Mouse (Mus musculus): ENCODE results near the gene Mob2. TPM values are rescaled to one million over a fixed set of nuclear protein-coding genes. Genes with fewer than 3 reads are reported as not detected.

The Mob2 gene
- polyA plus RNA-seq, 1 experiment from 2014 or later, result 66.1 TPM

- 36% methylated on average over 2 of the region's 2 CpGs for WGBS (ENCODE audit: insufficient replicate concordance)
- ATAC-seq (ENCODE audit: insufficient read depth), result no peak
- Histone ChIP-seq H3K9ac (no peak overlapping the region), H3K27me3 (peaks cover 4% of the 10 kb centered on the region; the same call in 1 of the 2 replicates), H3K27ac (replicated peaks) (no peak overlapping the region), H3K4me3 (replicated peaks) (no peak overlapping the region), H3K36me3 (replicated peaks) (no peaks in the 10 kb centered on the region), H3K9me3 (replicated peaks) (no peaks in the 10 kb centered on the region), H3K4me1 (replicated peaks) (no peaks in the 10 kb centered on the region), H3K4me2 (no peak overlapping the region)
These were observed 94.6 kb downstream of the Mob2 start for GRCm38 (mm10) chr7:141966281-141966680.

- Histone ChIP-seq H3K4me3 (replicated peaks) (no peak overlapping the region), H3K9me3 (replicated peaks) (no peaks in the 10 kb centered on the region), H3K36me3 (replicated peaks) (no peaks in the 10 kb centered on the region), H3K4me2 (no peak overlapping the region), H3K27me3 (peaks cover 4% of the 10 kb centered on the region), H3K9ac (no peak overlapping the region), H3K4me1 (replicated peaks) (no peaks in the 10 kb centered on the region), H3K27ac (replicated peaks) (no peak overlapping the region)
- no peak for ATAC-seq (ENCODE audit: insufficient read depth)
- WGBS (ENCODE audit: insufficient replicate concordance), result 94% methylated on average over 3 of the region's 3 CpGs
These were observed 98.3 kb downstream of the Mob2 start for GRCm38 (mm10) chr7:141962521-141962920.

GRCm38 (mm10) chr7:141961491-141961890 lies 99.4 kb downstream of the Mob2 start:
- Histone ChIP-seq H3K36me3 (replicated peaks) (no peaks in the 10 kb centered on the region), H3K4me3 (replicated peaks) (no peak overlapping the region), H3K4me1 (replicated peaks) (no peaks in the 10 kb centered on the region), H3K27me3 (peaks cover 4% of the 10 kb centered on the region), H3K9me3 (replicated peaks) (no peaks in the 10 kb centered on the region), H3K9ac (no peak overlapping the region), H3K4me2 (no peak overlapping the region), H3K27ac (replicated peaks) (no peak overlapping the region)
- 63% methylated on average over 3 of the region's 3 CpGs for WGBS (ENCODE audit: insufficient replicate concordance)
- no peak for ATAC-seq (ENCODE audit: insufficient read depth)

GRCm38 (mm10) chr7:141960926-141961325 lies 99.9 kb downstream of the Mob2 start:
- H3K4me2 ChIP-seq, result no peak overlapping the region
- WGBS (ENCODE audit: insufficient replicate concordance), result 53% methylated on average over 2 of the region's 2 CpGs
- no peak overlapping the region for H3K9ac ChIP-seq
- no peaks in the 10 kb centered on the region for H3K9me3 ChIP-seq (replicated peaks)
- peaks cover 4% of the 10 kb centered on the region for H3K27me3 ChIP-seq
- H3K4me3 ChIP-seq (replicated peaks), result no peak overlapping the region
- ATAC-seq (ENCODE audit: insufficient read depth), result no peak
- no peaks in the 10 kb centered on the region for H3K36me3 ChIP-seq (replicated peaks)
- H3K4me1 ChIP-seq (replicated peaks), result no peaks in the 10 kb centered on the region
- no peak overlapping the region for H3K27ac ChIP-seq (replicated peaks)

GRCm38 (mm10) chr7:141959133-141959532 lies 101.7 kb downstream of the Mob2 start:
- no peak for ATAC-seq (ENCODE audit: insufficient read depth)
- Histone ChIP-seq H3K9ac (no peak overlapping the region), H3K4me3 (replicated peaks) (no peak overlapping the region), H3K4me1 (replicated peaks) (no peaks in the 10 kb centered on the region), H3K9me3 (replicated peaks) (no peaks in the 10 kb centered on the region), H3K27ac (replicated peaks) (no peak overlapping the region), H3K36me3 (replicated peaks) (no peaks in the 10 kb centered on the region), H3K27me3 (peaks cover 21% of the 10 kb centered on the region), H3K4me2 (no peak overlapping the region)
- 68% methylated on average over 1 of the region's 1 CpGs for WGBS (ENCODE audit: insufficient replicate concordance)

Small RNA genes within 50 kb of the gene (microRNA-seq; reads per million reads assigned to microRNA genes)
- gene Mir3104, result not detected

Other genes with a start within 250 kb of the Mob2 start
- gene Muc5b, start 222.0 kb downstream of the Mob2 start, polyA plus RNA-seq (2015; fragmentation: Nextera tagmentation; extraction: Ambion mirVana), result 0.01 TPM in 2 replicates
- 23.1 and 25.6 TPM in 2 replicates for gene Tollip, start 142.6 kb downstream of the Mob2 start, polyA plus RNA-seq (2015; fragmentation: Nextera tagmentation; extraction: Ambion mirVana)
- 0.17 and 0.22 TPM in 2 replicates for gene Brsk2, start 111.3 kb downstream of the Mob2 start, polyA plus RNA-seq (2015; fragmentation: Nextera tagmentation; extraction: Ambion mirVana)
- gene Dusp8, start 34.8 kb upstream of the Mob2 start, polyA plus RNA-seq (2015; fragmentation: Nextera tagmentation; extraction: Ambion mirVana), result 4.3 and 4.4 TPM in 2 replicates
- gene Gm45618, start 59.7 kb upstream of the Mob2 start, polyA plus RNA-seq (2015; fragmentation: Nextera tagmentation; extraction: Ambion mirVana), result not detected in 2 replicates
- gene Gm39115, start 75.0 kb upstream of the Mob2 start, polyA plus RNA-seq (2015; fragmentation: Nextera tagmentation; extraction: Ambion mirVana), result not detected in 2 replicates
- gene Gm45337, start 83.5 kb upstream of the Mob2 start, polyA plus RNA-seq (2015; fragmentation: Nextera tagmentation; extraction: Ambion mirVana), result not detected in 2 replicates
- gene Gm29735, start 96.0 kb upstream of the Mob2 start, polyA plus RNA-seq (2015; fragmentation: Nextera tagmentation; extraction: Ambion mirVana), result not detected in 2 replicates
- not detected in 2 replicates for gene Gm4553, start 104.7 kb upstream of the Mob2 start, polyA plus RNA-seq (2015; fragmentation: Nextera tagmentation; extraction: Ambion mirVana)
- not detected in 2 replicates for gene Krtap5-2, start 114.9 kb upstream of the Mob2 start, polyA plus RNA-seq (2015; fragmentation: Nextera tagmentation; extraction: Ambion mirVana)
- gene Gm10153, start 129.3 kb upstream of the Mob2 start, polyA plus RNA-seq (2015; fragmentation: Nextera tagmentation; extraction: Ambion mirVana), result not detected in 2 replicates
- not detected in 2 replicates for gene Krtap5-3, start 140.3 kb upstream of the Mob2 start, polyA plus RNA-seq (2015; fragmentation: Nextera tagmentation; extraction: Ambion mirVana)
- gene Gm7579, start 150.8 kb upstream of the Mob2 start, polyA plus RNA-seq (2015; fragmentation: Nextera tagmentation; extraction: Ambion mirVana), result not detected in 2 replicates
- not detected in 2 replicates for gene Krtap5-5, start 168.9 kb upstream of the Mob2 start, polyA plus RNA-seq (2015; fragmentation: Nextera tagmentation; extraction: Ambion mirVana)
- not detected in 2 replicates for gene Gm40460, start 180.0 kb upstream of the Mob2 start, polyA plus RNA-seq (2015; fragmentation: Nextera tagmentation; extraction: Ambion mirVana)
- not detected in 2 replicates for gene Gm2431, start 197.3 kb upstream of the Mob2 start, polyA plus RNA-seq (2015; fragmentation: Nextera tagmentation; extraction: Ambion mirVana)
- gene Gm4559, start 213.3 kb upstream of the Mob2 start, polyA plus RNA-seq (2015; fragmentation: Nextera tagmentation; extraction: Ambion mirVana), result not detected in 2 replicates
- gene Krtap5-1, start 236.1 kb upstream of the Mob2 start, polyA plus RNA-seq (2015; fragmentation: Nextera tagmentation; extraction: Ambion mirVana), result not detected in 2 replicates
- gene Krtap5-4, start 242.5 kb upstream of the Mob2 start, polyA plus RNA-seq (2015; fragmentation: Nextera tagmentation; extraction: Ambion mirVana), result not detected in 2 replicates